Mouse (Mus musculus) bone marrow macrophage, adult 2 months (primary cell): Measurements from ENCODE around the gene Mpnd.

Experiments used
- CTCF ChIP-seq: IDR thresholded peaks from 2 replicates; pipeline ENCODE4 v1.5.1; 2012; ENCODE audit warnings: low read depth, mild to moderate bottlenecking, low read length, moderate library complexity
- POLR2A ChIP-seq: IDR thresholded peaks from 2 replicates; pipeline ENCODE4 v1.6.1; 2012; ENCODE audit warnings: mild to moderate bottlenecking, low read depth, low read length, borderline replicate concordance

- TF ChIP-seq CTCF: no peak
- no peak for TF ChIP-seq POLR2A
These were observed 29.7 kb downstream of the Mpnd start for GRCm38 (mm10) chr17:56035216-56035615.
